Mouse (Mus musculus) cerebellum, adult 11-12 months (tissue): Measurements from ENCODE around the gene Hspg2.
A peak's percentile ranks its signal among the peaks of the same experiment; 100 is the strongest.
"Not testable (repeated sequence)": the region's sequence is repeated elsewhere in the genome, so short reads cannot be mapped to it uniquely, and the experiment has no call there.

Source experiments
- DNase-seq: peaks from one replicate; pipeline ENCODE4 v3.0.0; 2022

The Hspg2 gene

GRCm38 (mm10) chr4:137468260-137469080 lies at the start of gene Hspg2:
Hspg2 (plus strand) TSS chr4:137468769.
- peak; percentile 77 for DNase-seq

GRCm38 (mm10) chr4:137430502-137430901 lies 38.1 kb upstream of the Hspg2 start, which contains the start of gene Cela3b:
Cela3b (minus strand) TSS chr4:137430540.
- no peak for DNase-seq

- DNase-seq, result not testable (repeated sequence)
Observed at GRCm38 (mm10) chr4:137432700-137433550, 35.6 kb upstream of the Hspg2 start.

GRCm38 (mm10) chr4:137436979-137437669 lies 31.4 kb upstream of the Hspg2 start:
- no peak for DNase-seq

- DNase-seq, result no peak
Observed at GRCm38 (mm10) chr4:137438842-137439241, 29.7 kb upstream of the Hspg2 start.

GRCm38 (mm10) chr4:137441332-137441731 lies 27.2 kb upstream of the Hspg2 start:
- no peak for DNase-seq

GRCm38 (mm10) chr4:137443625-137444024 lies 24.9 kb upstream of the Hspg2 start:
- peak; percentile 59 for DNase-seq

GRCm38 (mm10) chr4:137445881-137446280 lies 22.7 kb upstream of the Hspg2 start:
- no peak for DNase-seq

- no peak for DNase-seq
Observed at GRCm38 (mm10) chr4:137447363-137448196, 21.0 kb upstream of the Hspg2 start.

- DNase-seq, result no peak
Observed at GRCm38 (mm10) chr4:137448197-137448596, 20.4 kb upstream of the Hspg2 start.

- no peak for DNase-seq
Observed at GRCm38 (mm10) chr4:137448641-137449040, 19.9 kb upstream of the Hspg2 start.

GRCm38 (mm10) chr4:137449132-137449531 lies 19.4 kb upstream of the Hspg2 start:
- no peak for DNase-seq

GRCm38 (mm10) chr4:137449715-137450114 lies 18.9 kb upstream of the Hspg2 start:
- no peak for DNase-seq

GRCm38 (mm10) chr4:137452190-137452589 lies 16.4 kb upstream of the Hspg2 start:
- DNase-seq, result no peak

- DNase-seq, result no peak
Observed at GRCm38 (mm10) chr4:137453234-137453767, 15.3 kb upstream of the Hspg2 start, which contains the start of gene 1700013G24Rik. 1700013G24Rik (plus strand) TSS chr4:137453284.

- no peak for DNase-seq
Observed at GRCm38 (mm10) chr4:137454582-137454981, 14.0 kb upstream of the Hspg2 start.

GRCm38 (mm10) chr4:137456581-137456980 lies 12.0 kb upstream of the Hspg2 start:
- no peak for DNase-seq

GRCm38 (mm10) chr4:137457292-137457691 lies 11.3 kb upstream of the Hspg2 start:
- no peak for DNase-seq

- DNase-seq, result no peak
Observed at GRCm38 (mm10) chr4:137458310-137458709, 10.3 kb upstream of the Hspg2 start.

- no peak for DNase-seq
Observed at GRCm38 (mm10) chr4:137458861-137459260, 9.7 kb upstream of the Hspg2 start.

GRCm38 (mm10) chr4:137460676-137461075 lies 7.9 kb upstream of the Hspg2 start:
- DNase-seq, result no peak

- no peak for DNase-seq
Observed at GRCm38 (mm10) chr4:137461217-137461616, 7.4 kb upstream of the Hspg2 start.
